8 mouse cellular contexts compared by ENCODE assay signal in genomic region chr19:10294631-10295562, GRCm38 (mm10). TPM values are rescaled to one million over a fixed set of nuclear protein-coding genes. Genes with fewer than 3 reads are reported as not detected.
DNase-seq lines count a peak whose midpoint lies in the region; ATAC-seq lines count a peak whose summit lies in the region.

No protein-coding gene starts in this region.

- ATAC-seq in embryonic facial prominence, embryonic 11.5 days (replicated peaks; ENCODE audit: insufficient number of reproducible peaks, low FRiP score, low TSS enrichment, low read depth): 0 out of 2 replicates have a peak, but pooled peaks have one; percentile 30
- ATAC-seq in heart, embryonic 15.5 days (replicated peaks; ENCODE audit: insufficient number of reproducible peaks, insufficient read depth, low FRiP score, low read depth): no peak
- 0 out of 2 replicates have a peak, but pooled peaks have one; percentile 8 for ATAC-seq in kidney, embryonic 16.5 days (ENCODE audit: low FRiP score, low TSS enrichment)

- H3K27ac ChIP-seq in embryonic facial prominence, embryonic 11.5 days (replicated peaks; ENCODE audit: low read depth, low read length): no peak overlapping the region; the same call in 1 of the 2 replicates
- H3K27ac ChIP-seq in heart, embryonic 15.5 days: peak overlapping the region; percentile 56
- H3K27ac ChIP-seq in kidney, embryonic 16.5 days (ENCODE audit: low read length): peak overlapping the region; percentile 89
- peak overlapping the region; percentile 34 for H3K27ac ChIP-seq in macrophage

- H3K27me3 ChIP-seq in embryonic facial prominence, embryonic 11.5 days (ENCODE audit: control insufficient read depth, insufficient read depth, low read length): no peaks in the 10 kb centered on the region
- H3K27me3 ChIP-seq in heart, embryonic 15.5 days: peaks cover 8% of the 10 kb centered on the region; the same call in 1 of the 2 replicates
- no peaks in the 10 kb centered on the region for H3K27me3 ChIP-seq in kidney, embryonic 16.5 days (ENCODE audit: insufficient read depth, low read length)

- H3K36me3 ChIP-seq in embryonic facial prominence, embryonic 11.5 days (replicated peaks; ENCODE audit: control insufficient read depth, insufficient read depth, low read depth, low read length): no peaks in the 10 kb centered on the region
- no peaks in the 10 kb centered on the region for H3K36me3 ChIP-seq in heart, embryonic 15.5 days
- H3K36me3 ChIP-seq in kidney, embryonic 16.5 days (ENCODE audit: insufficient read depth, low read length): no peaks in the 10 kb centered on the region
- no peaks in the 10 kb centered on the region for H3K36me3 ChIP-seq in macrophage (ENCODE audit: inconsistent target)

- 40% methylated on average over 20 of the region's 20 CpGs for whole genome bisulfite sequencing in embryonic facial prominence, embryonic 11.5 days
- WGBS in heart, embryonic 15.5 days: 50% methylated on average over 20 of the region's 20 CpGs
- WGBS in kidney, embryonic 16.5 days: 40% methylated on average over 20 of the region's 20 CpGs
- whole genome bisulfite sequencing in macrophage (ENCODE audit: missing documents): 78% methylated on average over 19 of the region's 20 CpGs

- H3K9me3 ChIP-seq in embryonic facial prominence, embryonic 11.5 days (replicated peaks; ENCODE audit: control insufficient read depth, low read length): no peaks in the 10 kb centered on the region
- no peaks in the 10 kb centered on the region for H3K9me3 ChIP-seq in heart, embryonic 15.5 days (replicated peaks)
- no peaks in the 10 kb centered on the region for H3K9me3 ChIP-seq in kidney, embryonic 16.5 days (ENCODE audit: low read length)

- peak; percentile 41 for DNase-seq in embryo, embryonic 10 days (ENCODE audit: low spot score)
- DNase-seq in embryo, embryonic 9.5 days (ENCODE audit: extremely low spot score): no peak
- DNase-seq in embryonic facial prominence, embryonic 11.5 days (ENCODE audit: low spot score): peak; percentile 61
- DNase-seq in cerebellum, postnatal 14 days: no peak
- DNase-seq in spleen, adult 12 weeks (ENCODE audit: low spot score): no peak

- H3K4me3 ChIP-seq in embryonic facial prominence, embryonic 11.5 days (ENCODE audit: low read depth, low read length): no peak overlapping the region
- H3K4me3 ChIP-seq in heart, embryonic 15.5 days: no peak overlapping the region
- no peak overlapping the region for H3K4me3 ChIP-seq in kidney, embryonic 16.5 days (ENCODE audit: low read length)
- no peak overlapping the region for H3K4me3 ChIP-seq in macrophage (ENCODE audit: inconsistent target)

- 0 out of 2 replicates have a peak overlapping the region, but pooled peaks have one; percentile 27 for H3K9ac ChIP-seq in embryonic facial prominence, embryonic 11.5 days (replicated peaks; ENCODE audit: low read length)
- H3K9ac ChIP-seq in heart, embryonic 15.5 days: no peak overlapping the region
- H3K9ac ChIP-seq in kidney, embryonic 16.5 days (replicated peaks; ENCODE audit: low read length): peak overlapping the region; percentile 23

- H3K4me1 ChIP-seq in embryonic facial prominence, embryonic 11.5 days (ENCODE audit: control insufficient read depth, insufficient read depth, low read length): peaks cover 18% of the 10 kb centered on the region
- peaks cover 58% of the 10 kb centered on the region for H3K4me1 ChIP-seq in heart, embryonic 15.5 days (replicated peaks)
- peaks cover 73% of the 10 kb centered on the region for H3K4me1 ChIP-seq in kidney, embryonic 16.5 days (ENCODE audit: insufficient read depth, low read length)

- no peak overlapping the region for H3K4me2 ChIP-seq in embryonic facial prominence, embryonic 11.5 days (ENCODE audit: low read depth, low read length)
- H3K4me2 ChIP-seq in heart, embryonic 15.5 days: 0 out of 2 replicates have a peak overlapping the region, but pooled peaks have one; percentile 9
- peak overlapping the region; percentile 31 for H3K4me2 ChIP-seq in kidney, embryonic 16.5 days (replicated peaks; ENCODE audit: low read depth, low read length)

- peaks cover 7% of the 10 kb centered on the region; the same call in 1 of the 2 replicates for H3K79me2 ChIP-seq in macrophage (ENCODE audit: inconsistent target)

RNA-seq across cellular contexts. Expression of gene Dagla, which starts 9.8 kb away (rescaled TPM):
- 0.98 and 1.3 TPM in 2 replicates for polyA plus RNA-seq in embryonic facial prominence, embryonic 11.5 days (2014; fragmentation: Nextera tagmentation; extraction: Ambion mirVana)
- 0.88 and 1.5 TPM in 2 replicates for polyA plus RNA-seq in heart, embryonic 15.5 days (2015; fragmentation: Nextera tagmentation; extraction: Ambion mirVana)
- polyA plus RNA-seq in kidney, embryonic 16.5 days (2015; fragmentation: Nextera tagmentation; extraction: Ambion mirVana): 3.2 and 4.2 TPM in 2 replicates
- 10 to 100 TPM in 5 of 26 experiments, 1 to 10 TPM in 20, under 1 TPM in 1; 0.73 to 13.8 (median 5.4) TPM for total RNA-seq in macrophage (2018; cell fraction: chromatin; rRNA removed)
- total RNA-seq in macrophage (2018; cell fraction: cytosol; rRNA removed): 1 to 10 TPM; 1.4 to 6.8 (median 3.3) TPM
- total RNA-seq in macrophage (2018; cell fraction: nucleus; rRNA removed): 10 to 100 TPM in 2 of 26 experiments, 1 to 10 TPM in 24; 1.6 to 10.7 (median 4.1) TPM
- 2.2 to 3.9 TPM (median 2.9 TPM) in 3 replicates for polyA plus RNA-seq in macrophage (2018)

RNA-seq across cellular contexts. Expression of gene Myrf, which starts 54.3 kb away (rescaled TPM):
- 2.4 and 2.6 TPM in 2 replicates for polyA plus RNA-seq in embryonic facial prominence, embryonic 11.5 days (2014; fragmentation: Nextera tagmentation; extraction: Ambion mirVana)
- polyA plus RNA-seq in heart, embryonic 15.5 days (2015; fragmentation: Nextera tagmentation; extraction: Ambion mirVana): 4.8 and 7.8 TPM in 2 replicates
- polyA plus RNA-seq in kidney, embryonic 16.5 days (2015; fragmentation: Nextera tagmentation; extraction: Ambion mirVana): 3.9 and 4.2 TPM in 2 replicates
- 1 to 10 TPM in 11 of 26 experiments, under 1 TPM in 11, not detected in 4; 0.18 to 3.1 (median 0.97) TPM for total RNA-seq in macrophage (2018; cell fraction: chromatin; rRNA removed)
- total RNA-seq in macrophage (2018; cell fraction: cytosol; rRNA removed): 1 to 10 TPM in 8 of 26 experiments, under 1 TPM in 18; 0.09 to 2.9 (median 0.54) TPM
- 1 to 10 TPM in 5 of 26 experiments, under 1 TPM in 18, not detected in 3; 0.12 to 2.7 (median 0.64) TPM for total RNA-seq in macrophage (2018; cell fraction: nucleus; rRNA removed)
- polyA plus RNA-seq in macrophage (2018): 0.08 to 0.37 TPM (median 0.17 TPM) in 3 replicates

Comparison
In these comparisons a context has a peak if more than half of its experiments do, and no peak if none do; other contexts are left out.
1. DNase-seq: peak in embryo, embryonic 10 days (single experiment) and embryonic facial prominence, embryonic 11.5 days (single experiment); none in embryo, embryonic 9.5 days (single experiment), cerebellum, postnatal 14 days (0 of 2) and spleen, adult 12 weeks (single experiment).